Mouse (Mus musculus): Measurements from ENCODE around the gene Pcif1. TPM values are rescaled to one million over a fixed set of nuclear protein-coding genes. Genes with fewer than 3 reads are reported as not detected.
A peak's percentile ranks its signal among the peaks of the same experiment; 100 is the strongest.

Gene Pcif1
- polyA plus RNA-seq, 1 experiment from 2014 or later: 14.5 TPM

DNA sequence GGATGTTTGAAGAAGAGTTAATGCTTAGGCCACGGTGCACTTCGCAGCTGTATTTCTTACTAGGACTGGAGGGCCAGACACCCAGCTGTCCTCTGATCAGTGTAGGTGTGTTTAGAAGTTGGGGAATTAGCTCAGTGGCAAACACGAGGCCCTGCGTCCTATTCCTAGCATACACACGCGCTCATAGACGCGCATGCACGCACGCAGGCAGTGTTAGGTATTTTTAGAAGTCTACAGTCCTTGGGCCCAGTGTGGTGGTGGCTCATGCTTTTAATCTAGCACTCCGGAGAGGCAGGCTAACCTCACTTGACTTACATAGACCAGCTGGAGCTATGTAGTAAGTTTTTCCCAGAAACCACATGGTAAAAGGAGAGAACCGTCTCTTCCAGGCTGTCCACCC, 33.0 kb downstream of the Pcif1 start:
- Histone ChIP-seq H3K4me3 (ENCODE audit: inconsistent target) (peak overlapping the region; percentile 57), H3K27ac (peak overlapping the region; percentile 98), H3K79me2 (ENCODE audit: inconsistent target) (peaks cover 21% of the 10 kb centered on the region), H3K36me3 (ENCODE audit: inconsistent target) (peaks cover 21% of the 10 kb centered on the region)
- WGBS (ENCODE audit: missing documents): 7% methylated on average over 12 of the region's 12 CpGs

GRCm38 (mm10) chr2:164912749-164913427, 33.8 kb downstream of the Pcif1 start:
- peak overlapping the region; percentile 98 for H3K27ac ChIP-seq
- H3K4me3 ChIP-seq (ENCODE audit: inconsistent target): no peak overlapping the region

GRCm38 (mm10) chr2:164913428-164913786, 34.3 kb downstream of the Pcif1 start:
- Histone ChIP-seq H3K36me3 (ENCODE audit: inconsistent target) (peaks cover 8% of the 10 kb centered on the region), H3K4me3 (ENCODE audit: inconsistent target) (no peak overlapping the region), H3K27ac (peak overlapping the region; percentile 98), H3K79me2 (ENCODE audit: inconsistent target) (peaks cover 21% of the 10 kb centered on the region)
- 42% methylated on average over 2 of the region's 2 CpGs for WGBS (ENCODE audit: missing documents)

More at GRCm38 (mm10) chr2:164912749-164913427, 33.8 kb downstream of the Pcif1 start:
- Histone ChIP-seq H3K79me2 (ENCODE audit: inconsistent target) (peaks cover 21% of the 10 kb centered on the region), H3K36me3 (ENCODE audit: inconsistent target) (peaks cover 14% of the 10 kb centered on the region)
- WGBS (ENCODE audit: missing documents): 47% methylated on average over 3 of the region's 9 CpGs

- Histone ChIP-seq H3K79me2 (ENCODE audit: inconsistent target) (no peaks in the 10 kb centered on the region), H3K36me3 (ENCODE audit: inconsistent target) (no peaks in the 10 kb centered on the region), H3K27ac (no peak overlapping the region), H3K4me3 (ENCODE audit: inconsistent target) (no peak overlapping the region)
- WGBS (ENCODE audit: missing documents): 3% methylated on average over 5 of the region's 5 CpGs
These were observed 37.7 kb downstream of the Pcif1 start for GRCm38 (mm10) chr2:164916820-164917219.

- Histone ChIP-seq H3K4me3 (ENCODE audit: inconsistent target) (no peak overlapping the region), H3K36me3 (ENCODE audit: inconsistent target) (no peaks in the 10 kb centered on the region), H3K79me2 (ENCODE audit: inconsistent target) (no peaks in the 10 kb centered on the region), H3K27ac (no peak overlapping the region)
- WGBS (ENCODE audit: missing documents): 80% methylated on average over 10 of the region's 10 CpGs
These were observed 38.3 kb downstream of the Pcif1 start for GRCm38 (mm10) chr2:164917371-164917770.

DNA sequence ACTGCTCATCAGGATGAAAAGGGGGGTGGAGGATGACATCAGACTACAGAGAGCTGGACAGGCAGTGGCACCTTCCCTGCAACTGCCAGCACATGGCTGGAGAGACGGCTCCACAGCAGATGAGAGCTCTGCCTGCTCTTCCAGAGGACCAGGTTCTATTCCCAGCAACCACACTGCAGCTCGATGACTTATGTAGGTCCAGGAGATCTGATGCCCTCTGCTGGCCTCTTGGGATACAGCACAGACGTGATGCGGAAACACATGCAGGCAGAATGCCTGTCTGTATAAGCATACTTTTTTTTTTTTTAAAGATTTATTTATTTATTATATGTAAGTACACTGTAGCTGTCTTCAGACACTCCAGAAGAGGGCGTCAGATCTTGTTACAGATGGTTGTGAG, 39.2 kb downstream of the Pcif1 start:
- Histone ChIP-seq H3K4me3 (ENCODE audit: inconsistent target) (no peak overlapping the region), H3K27ac (no peak overlapping the region), H3K36me3 (ENCODE audit: inconsistent target) (no peaks in the 10 kb centered on the region), H3K79me2 (ENCODE audit: inconsistent target) (no peaks in the 10 kb centered on the region)
- 86% methylated on average over 4 of the region's 5 CpGs for WGBS (ENCODE audit: missing documents)

- 66% methylated on average over 6 of the region's 7 CpGs for WGBS (ENCODE audit: missing documents)
- H3K36me3 ChIP-seq (ENCODE audit: inconsistent target): no peaks in the 10 kb centered on the region
- no peaks in the 10 kb centered on the region for H3K79me2 ChIP-seq (ENCODE audit: inconsistent target)
- no peak overlapping the region for H3K27ac ChIP-seq
- no peak overlapping the region for H3K4me3 ChIP-seq (ENCODE audit: inconsistent target)
These were observed 42.9 kb downstream of the Pcif1 start for GRCm38 (mm10) chr2:164921984-164922383.

DNA sequence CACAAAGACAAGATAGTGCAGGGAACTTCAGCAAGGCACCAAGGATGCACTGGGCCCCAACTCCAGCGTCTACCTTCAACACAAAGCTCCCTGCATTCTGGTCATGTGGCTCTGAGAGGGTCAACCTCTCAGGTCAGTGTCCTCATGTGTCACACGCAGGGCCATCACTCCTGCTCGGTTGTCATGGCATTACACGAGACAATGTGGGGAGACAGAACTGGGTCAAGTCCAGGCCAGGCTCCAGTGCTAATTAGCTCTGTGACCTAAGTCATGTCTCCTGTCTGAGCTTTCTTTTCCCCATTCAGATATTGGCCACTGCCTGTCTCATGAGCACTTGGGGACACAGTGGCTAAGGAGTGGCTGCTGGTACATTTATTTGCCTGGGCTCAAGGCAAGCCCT, 44.2 kb downstream of the Pcif1 start:
- Histone ChIP-seq H3K4me3 (ENCODE audit: inconsistent target) (no peak overlapping the region), H3K27ac (no peak overlapping the region), H3K36me3 (ENCODE audit: inconsistent target) (no peaks in the 10 kb centered on the region), H3K79me2 (ENCODE audit: inconsistent target) (no peaks in the 10 kb centered on the region)
- WGBS (ENCODE audit: missing documents): 98% methylated on average over 4 of the region's 4 CpGs

GRCm38 (mm10) chr2:164924100-164924857, 45.2 kb downstream of the Pcif1 start:
- H3K79me2 ChIP-seq (ENCODE audit: inconsistent target): no peaks in the 10 kb centered on the region
- no peak overlapping the region for H3K27ac ChIP-seq
- no peaks in the 10 kb centered on the region for H3K36me3 ChIP-seq (ENCODE audit: inconsistent target)
- WGBS (ENCODE audit: missing documents): 48% methylated on average over 11 of the region's 11 CpGs
- no peak overlapping the region for H3K4me3 ChIP-seq (ENCODE audit: inconsistent target)

GRCm38 (mm10) chr2:164930706-164931581, 51.8 kb downstream of the Pcif1 start:
- Histone ChIP-seq H3K4me3 (ENCODE audit: inconsistent target) (no peak overlapping the region), H3K79me2 (ENCODE audit: inconsistent target) (no peaks in the 10 kb centered on the region), H3K36me3 (ENCODE audit: inconsistent target) (no peaks in the 10 kb centered on the region), H3K27ac (no peak overlapping the region)
- WGBS (ENCODE audit: missing documents): 72% methylated on average over 11 of the region's 11 CpGs

GRCm38 (mm10) chr2:164933534-164933933, 54.4 kb downstream of the Pcif1 start:
- H3K27ac ChIP-seq: no peak overlapping the region
- H3K4me3 ChIP-seq (ENCODE audit: inconsistent target): no peak overlapping the region
- 18% methylated on average over 8 of the region's 10 CpGs for WGBS (ENCODE audit: missing documents)
- no peaks in the 10 kb centered on the region for H3K36me3 ChIP-seq (ENCODE audit: inconsistent target)
- H3K79me2 ChIP-seq (ENCODE audit: inconsistent target): no peaks in the 10 kb centered on the region

- Histone ChIP-seq H3K27ac (no peak overlapping the region), H3K36me3 (ENCODE audit: inconsistent target) (no peaks in the 10 kb centered on the region), H3K79me2 (ENCODE audit: inconsistent target) (no peaks in the 10 kb centered on the region), H3K4me3 (ENCODE audit: inconsistent target) (no peak overlapping the region)
- 21% methylated on average over 4 of the region's 4 CpGs for WGBS (ENCODE audit: missing documents)
These were observed 56.9 kb downstream of the Pcif1 start for GRCm38 (mm10) chr2:164935991-164936390.

DNA sequence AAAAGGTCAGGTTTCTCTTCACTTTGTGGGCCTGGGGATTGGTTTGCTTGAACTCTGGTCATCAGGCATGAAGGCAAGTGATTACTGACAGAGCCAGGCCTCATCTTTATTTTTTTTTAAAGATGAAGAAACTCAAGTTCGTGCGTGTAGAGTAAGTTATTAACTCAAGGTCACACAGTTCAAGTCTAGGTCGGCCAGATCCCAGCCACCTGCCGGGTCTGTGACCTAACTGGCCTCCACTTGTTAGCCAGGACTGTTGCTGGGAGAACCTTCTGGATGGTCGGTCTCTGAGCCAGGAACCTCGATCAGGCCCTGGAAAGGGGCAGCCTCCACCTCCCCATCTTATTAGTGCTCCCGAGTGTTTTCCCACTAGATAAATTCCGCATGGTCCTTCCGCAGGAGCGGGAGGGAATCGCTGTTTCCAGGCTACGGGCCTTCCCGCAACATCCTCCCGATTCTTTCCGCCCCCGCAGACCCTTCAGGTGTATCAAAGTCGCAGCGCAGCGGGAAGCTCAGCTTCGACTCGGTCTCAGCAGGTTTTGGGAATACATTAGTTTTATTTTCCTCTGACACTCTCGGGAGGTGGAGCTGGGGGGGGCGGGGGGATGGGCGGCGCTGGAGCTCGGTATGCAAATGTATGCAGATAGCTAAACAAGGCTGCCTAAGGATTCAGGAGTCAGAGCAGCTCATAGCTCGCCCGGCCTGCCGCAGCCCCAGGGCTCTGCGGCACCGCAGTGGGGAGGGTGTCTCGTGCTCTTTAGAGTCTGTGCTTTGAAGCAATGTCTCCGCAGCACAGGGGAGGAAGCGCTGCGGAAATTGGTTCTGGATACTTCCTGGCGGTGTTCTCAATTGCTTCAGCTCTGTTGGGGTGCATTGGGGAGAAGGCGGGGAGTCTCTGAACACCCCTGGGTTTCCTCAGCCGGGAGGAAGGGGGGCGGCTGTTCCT, 59.3 kb downstream of the Pcif1 start:
- H3K4me3 ChIP-seq (ENCODE audit: inconsistent target): no peak overlapping the region
- no peaks in the 10 kb centered on the region for H3K36me3 ChIP-seq (ENCODE audit: inconsistent target)
- no peaks in the 10 kb centered on the region for H3K79me2 ChIP-seq (ENCODE audit: inconsistent target)
- no peak overlapping the region for H3K27ac ChIP-seq
- WGBS (ENCODE audit: missing documents): 15% methylated on average over 39 of the region's 39 CpGs

DNA sequence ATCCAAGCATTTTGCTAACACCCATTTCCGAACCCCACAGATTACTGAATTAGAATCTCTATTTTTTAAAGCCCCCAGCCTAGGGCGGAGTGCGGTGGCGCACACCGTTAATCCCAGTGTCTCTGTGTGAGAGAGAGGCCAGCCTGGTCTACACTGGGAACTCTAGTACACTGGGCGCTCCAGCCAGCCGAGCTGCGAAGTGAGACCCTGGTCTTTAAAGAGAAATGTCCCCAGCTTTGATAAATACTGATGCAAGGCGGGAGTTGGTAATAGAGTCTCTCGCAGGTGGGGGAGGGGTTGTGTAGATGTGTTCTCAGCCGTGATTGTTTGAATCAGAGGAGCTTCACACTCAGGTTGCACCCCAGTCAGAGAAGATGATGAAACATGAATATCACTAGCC, 60.0 kb downstream of the Pcif1 start:
- H3K4me3 ChIP-seq (ENCODE audit: inconsistent target): no peak overlapping the region
- no peaks in the 10 kb centered on the region for H3K79me2 ChIP-seq (ENCODE audit: inconsistent target)
- no peaks in the 10 kb centered on the region for H3K36me3 ChIP-seq (ENCODE audit: inconsistent target)
- WGBS (ENCODE audit: missing documents): 10% methylated on average over 11 of the region's 11 CpGs
- no peak overlapping the region for H3K27ac ChIP-seq
